Mouse (Mus musculus): ENCODE measurements at regions not wholly inside any gene's neighbourhood (a gene's known extent, or its start where the extent isn't known, plus 50 kb on each side); places are given as distances from the start of the nearest gene placed in this dataset.
A peak's percentile ranks its signal among the peaks of the same experiment; 100 is the strongest.

GRCm38 (mm10) chr3:9123079-9123478, 486.8 kb downstream of the Zfp704 start:
- no peak overlapping the region for H3K4me3 ChIP-seq (ENCODE audit: low read depth, low read length)
- H3K4me1 ChIP-seq (ENCODE audit: insufficient read depth, low read depth, low read length): no peaks in the 10 kb centered on the region
- DNase-seq (ENCODE audit: low spot score) (peak; percentile 71), ATAC-seq (peak; percentile 85)
- no peaks in the 10 kb centered on the region for H3K9me3 ChIP-seq (ENCODE audit: low read length)
- no peak overlapping the region for H3K9ac ChIP-seq (replicated peaks; ENCODE audit: low read depth)
- 50% methylated on average over 5 of the region's 5 CpGs for WGBS
- no peak overlapping the region for H3K27ac ChIP-seq (ENCODE audit: low read length)
- H3K27me3 ChIP-seq (replicated peaks; ENCODE audit: insufficient read depth, low read length): no peaks in the 10 kb centered on the region
- H3K4me2 ChIP-seq (replicated peaks; ENCODE audit: low read depth, low read length): no peak overlapping the region
- TF ChIP-seq CTCF (IDR thresholded peaks at IDR 0.05) (0 out of 2 replicates have a peak, but pooled peaks have one; percentile 13), EP300 (IDR thresholded peaks at IDR 0.05) (no peak)
- H3K36me3 ChIP-seq (ENCODE audit: insufficient read depth, low read length): no peaks in the 10 kb centered on the region

GRCm38 (mm10) chr3:9117913-9118312, 492.0 kb downstream of the Zfp704 start:
- no peaks in the 10 kb centered on the region for H3K9me3 ChIP-seq (ENCODE audit: low read length)
- TF ChIP-seq EP300 (IDR thresholded peaks at IDR 0.05) (no peak), CTCF (IDR thresholded peaks at IDR 0.05) (no peak)
- no peaks in the 10 kb centered on the region for H3K27me3 ChIP-seq (replicated peaks; ENCODE audit: insufficient read depth, low read length)
- ATAC-seq (no peak), DNase-seq (ENCODE audit: low spot score) (no peak)
- WGBS: 92% methylated on average over 3 of the region's 3 CpGs
- H3K4me1 ChIP-seq (ENCODE audit: insufficient read depth, low read depth, low read length): no peaks in the 10 kb centered on the region
- H3K9ac ChIP-seq (replicated peaks; ENCODE audit: low read depth): no peak overlapping the region
- H3K4me3 ChIP-seq (ENCODE audit: low read depth, low read length): no peak overlapping the region
- no peak overlapping the region for H3K4me2 ChIP-seq (replicated peaks; ENCODE audit: low read depth, low read length)
- H3K27ac ChIP-seq (ENCODE audit: low read length): no peak overlapping the region
- no peaks in the 10 kb centered on the region for H3K36me3 ChIP-seq (ENCODE audit: insufficient read depth, low read length)

- ATAC-seq (peak; percentile 26), DNase-seq (ENCODE audit: low spot score) (peak; percentile 16)
- Histone ChIP-seq H3K4me2 (replicated peaks; ENCODE audit: low read depth, low read length) (no peak overlapping the region), H3K27me3 (replicated peaks; ENCODE audit: insufficient read depth, low read length) (no peaks in the 10 kb centered on the region), H3K9ac (replicated peaks; ENCODE audit: low read depth) (no peak overlapping the region), H3K36me3 (ENCODE audit: insufficient read depth, low read length) (no peaks in the 10 kb centered on the region), H3K27ac (ENCODE audit: low read length) (no peak overlapping the region), H3K9me3 (ENCODE audit: low read length) (no peaks in the 10 kb centered on the region), H3K4me3 (ENCODE audit: low read depth, low read length) (no peak overlapping the region), H3K4me1 (ENCODE audit: insufficient read depth, low read depth, low read length) (no peaks in the 10 kb centered on the region)
- WGBS: 54% methylated on average over 5 of the region's 5 CpGs
- no peak for TF ChIP-seq EP300 (IDR thresholded peaks at IDR 0.05)
- TF ChIP-seq CTCF (IDR thresholded peaks at IDR 0.05): no peak
These were observed 496.5 kb downstream of the Zfp704 start for GRCm38 (mm10) chr3:9113410-9113809.

GRCm38 (mm10) chr3:9110741-9111140, 499.1 kb downstream of the Zfp704 start:
- Histone ChIP-seq H3K9ac (replicated peaks; ENCODE audit: low read depth) (no peak overlapping the region), H3K4me3 (ENCODE audit: low read depth, low read length) (no peak overlapping the region), H3K4me1 (ENCODE audit: insufficient read depth, low read depth, low read length) (no peaks in the 10 kb centered on the region), H3K27me3 (replicated peaks; ENCODE audit: insufficient read depth, low read length) (no peaks in the 10 kb centered on the region), H3K9me3 (ENCODE audit: low read length) (no peaks in the 10 kb centered on the region), H3K27ac (ENCODE audit: low read length) (no peak overlapping the region), H3K36me3 (ENCODE audit: insufficient read depth, low read length) (no peaks in the 10 kb centered on the region), H3K4me2 (replicated peaks; ENCODE audit: low read depth, low read length) (no peak overlapping the region)
- ATAC-seq: no peak
- TF ChIP-seq EP300 (IDR thresholded peaks at IDR 0.05) (no peak), CTCF (IDR thresholded peaks at IDR 0.05) (no peak)
- no peak for DNase-seq (ENCODE audit: low spot score)
- 30% methylated on average over 11 of the region's 11 CpGs for WGBS

- DNase-seq (ENCODE audit: low spot score) (no peak), ATAC-seq (no peak)
- Histone ChIP-seq H3K9me3 (ENCODE audit: low read length) (no peaks in the 10 kb centered on the region), H3K4me3 (ENCODE audit: low read depth, low read length) (no peak overlapping the region), H3K27me3 (replicated peaks; ENCODE audit: insufficient read depth, low read length) (no peaks in the 10 kb centered on the region), H3K27ac (ENCODE audit: low read length) (no peak overlapping the region), H3K4me2 (replicated peaks; ENCODE audit: low read depth, low read length) (no peak overlapping the region), H3K9ac (replicated peaks; ENCODE audit: low read depth) (no peak overlapping the region), H3K4me1 (ENCODE audit: insufficient read depth, low read depth, low read length) (no peaks in the 10 kb centered on the region), H3K36me3 (ENCODE audit: insufficient read depth, low read length) (no peaks in the 10 kb centered on the region)
- no peak for TF ChIP-seq CTCF (IDR thresholded peaks at IDR 0.05)
- no peak for TF ChIP-seq EP300 (IDR thresholded peaks at IDR 0.05)
- 44% methylated on average over 8 of the region's 8 CpGs for WGBS
These were observed 499.9 kb downstream of the Zfp704 start for GRCm38 (mm10) chr3:9109991-9110390.

GRCm38 (mm10) chr3:9109485-9109884, 500.4 kb downstream of the Zfp704 start:
- Histone ChIP-seq H3K4me3 (ENCODE audit: low read depth, low read length) (no peak overlapping the region), H3K9me3 (ENCODE audit: low read length) (no peaks in the 10 kb centered on the region), H3K27ac (ENCODE audit: low read length) (no peak overlapping the region), H3K4me1 (ENCODE audit: insufficient read depth, low read depth, low read length) (no peaks in the 10 kb centered on the region), H3K9ac (replicated peaks; ENCODE audit: low read depth) (no peak overlapping the region), H3K36me3 (ENCODE audit: insufficient read depth, low read length) (no peaks in the 10 kb centered on the region), H3K27me3 (replicated peaks; ENCODE audit: insufficient read depth, low read length) (no peaks in the 10 kb centered on the region), H3K4me2 (replicated peaks; ENCODE audit: low read depth, low read length) (no peak overlapping the region)
- DNase-seq (ENCODE audit: low spot score): no peak
- ATAC-seq: no peak
- WGBS: 88% methylated on average over 5 of the region's 5 CpGs
- TF ChIP-seq CTCF (IDR thresholded peaks at IDR 0.05) (no peak), EP300 (IDR thresholded peaks at IDR 0.05) (no peak)
